Mouse (Mus musculus): ENCODE results near the gene Ppp1r14c. TPM values are rescaled to one million over a fixed set of nuclear protein-coding genes. Genes with fewer than 3 reads are reported as not detected.

Gene Ppp1r14c
- polyA plus RNA-seq, 1 experiment, result 13.4 TPM

- no peak overlapping the region for H3K4me3 ChIP-seq (replicated peaks; ENCODE audit: insufficient read depth, low read depth, low read length)
- H3K4me1 ChIP-seq (ENCODE audit: control insufficient read depth, insufficient read depth, low read length), result no peaks in the 10 kb centered on the region
- no peak for DNase-seq
- WGBS, result 72% methylated on average over 5 of the region's 5 CpGs
- H3K27ac ChIP-seq (ENCODE audit: insufficient read depth, low read length), result no peak overlapping the region
- TF ChIP-seq POLR2A (IDR thresholded peaks at IDR 0.05; ENCODE audit: borderline replicate concordance, insufficient read depth, low read length) (no peak), CTCF (IDR thresholded peaks at IDR 0.05; ENCODE audit: borderline replicate concordance, insufficient read depth, low read depth, low read length) (no peak)
- no peaks in the 10 kb centered on the region for H3K27me3 ChIP-seq (ENCODE audit: control insufficient read depth, insufficient read depth, low read length)
Observed at GRCm38 (mm10) chr10:3345706-3346105, 20.2 kb upstream of the Ppp1r14c start.

GRCm38 (mm10) chr10:3359531-3359930 is 6.3 kb upstream of the Ppp1r14c start:
- no peak for DNase-seq
- no peak for TF ChIP-seq CTCF (IDR thresholded peaks at IDR 0.05; ENCODE audit: borderline replicate concordance, insufficient read depth, low read depth, low read length)
- TF ChIP-seq POLR2A (IDR thresholded peaks at IDR 0.05; ENCODE audit: borderline replicate concordance, insufficient read depth, low read length), result no peak
- 83% methylated on average over 1 of the region's 1 CpGs for WGBS
- Histone ChIP-seq H3K27me3 (ENCODE audit: control insufficient read depth, insufficient read depth, low read length) (no peaks in the 10 kb centered on the region), H3K4me1 (ENCODE audit: control insufficient read depth, insufficient read depth, low read length) (no peaks in the 10 kb centered on the region), H3K27ac (ENCODE audit: insufficient read depth, low read length) (no peak overlapping the region), H3K4me3 (replicated peaks; ENCODE audit: insufficient read depth, low read depth, low read length) (no peak overlapping the region)

GRCm38 (mm10) chr10:3365671-3366035 is 204 bp upstream of the Ppp1r14c start:
- no peak overlapping the region for H3K27ac ChIP-seq (ENCODE audit: insufficient read depth, low read length)
- WGBS, result 25% methylated on average over 5 of the region's 5 CpGs
- H3K27me3 ChIP-seq (ENCODE audit: control insufficient read depth, insufficient read depth, low read length), result no peaks in the 10 kb centered on the region
- no peak for DNase-seq
- peak overlapping the region; percentile 89 for H3K4me3 ChIP-seq (replicated peaks; ENCODE audit: insufficient read depth, low read depth, low read length)
- no peaks in the 10 kb centered on the region for H3K4me1 ChIP-seq (ENCODE audit: control insufficient read depth, insufficient read depth, low read length)
- TF ChIP-seq CTCF (IDR thresholded peaks at IDR 0.05; ENCODE audit: borderline replicate concordance, insufficient read depth, low read depth, low read length), result no peak
- no peak for TF ChIP-seq POLR2A (IDR thresholded peaks at IDR 0.05; ENCODE audit: borderline replicate concordance, insufficient read depth, low read length)

- peak overlapping the region; percentile 89 for H3K4me3 ChIP-seq (replicated peaks; ENCODE audit: insufficient read depth, low read depth, low read length)
- peak in 1 of 2 experiments; percentile 42 for DNase-seq
- H3K27ac ChIP-seq (ENCODE audit: insufficient read depth, low read length), result peak overlapping the region; percentile 32
- WGBS, result under 1% methylated on average over 25 of the region's 26 CpGs
- TF ChIP-seq CTCF (IDR thresholded peaks at IDR 0.05; ENCODE audit: borderline replicate concordance, insufficient read depth, low read depth, low read length) (no peak), POLR2A (IDR thresholded peaks at IDR 0.05; ENCODE audit: borderline replicate concordance, insufficient read depth, low read length) (no peak)
- H3K4me1 ChIP-seq (ENCODE audit: control insufficient read depth, insufficient read depth, low read length), result no peaks in the 10 kb centered on the region
- H3K27me3 ChIP-seq (ENCODE audit: control insufficient read depth, insufficient read depth, low read length), result no peaks in the 10 kb centered on the region
Observed at GRCm38 (mm10) chr10:3366870-3367431, 1.1 kb downstream of the Ppp1r14c start.

- Histone ChIP-seq H3K4me1 (ENCODE audit: control insufficient read depth, insufficient read depth, low read length) (no peaks in the 10 kb centered on the region), H3K27me3 (ENCODE audit: control insufficient read depth, insufficient read depth, low read length) (no peaks in the 10 kb centered on the region), H3K4me3 (replicated peaks; ENCODE audit: insufficient read depth, low read depth, low read length) (peak overlapping the region; percentile 89), H3K27ac (ENCODE audit: insufficient read depth, low read length) (no peak overlapping the region)
- no peak for DNase-seq
- TF ChIP-seq POLR2A (IDR thresholded peaks at IDR 0.05; ENCODE audit: borderline replicate concordance, insufficient read depth, low read length) (no peak), CTCF (IDR thresholded peaks at IDR 0.05; ENCODE audit: borderline replicate concordance, insufficient read depth, low read depth, low read length) (no peak)
- 7% methylated on average over 11 of the region's 11 CpGs for WGBS
Observed at GRCm38 (mm10) chr10:3367440-3367839, 1.6 kb downstream of the Ppp1r14c start.

GRCm38 (mm10) chr10:3383176-3383575 is 17.3 kb downstream of the Ppp1r14c start:
- no peak for DNase-seq
- no peak for TF ChIP-seq CTCF (IDR thresholded peaks at IDR 0.05; ENCODE audit: borderline replicate concordance, insufficient read depth, low read depth, low read length)
- TF ChIP-seq POLR2A (IDR thresholded peaks at IDR 0.05; ENCODE audit: borderline replicate concordance, insufficient read depth, low read length), result no peak
- Histone ChIP-seq H3K4me1 (ENCODE audit: control insufficient read depth, insufficient read depth, low read length) (no peaks in the 10 kb centered on the region), H3K27ac (ENCODE audit: insufficient read depth, low read length) (no peak overlapping the region), H3K27me3 (ENCODE audit: control insufficient read depth, insufficient read depth, low read length) (no peaks in the 10 kb centered on the region), H3K4me3 (replicated peaks; ENCODE audit: insufficient read depth, low read depth, low read length) (no peak overlapping the region)
- WGBS, result 42% methylated on average over 3 of the region's 3 CpGs

- WGBS, result 62% methylated on average over 4 of the region's 4 CpGs
- H3K4me3 ChIP-seq (replicated peaks; ENCODE audit: insufficient read depth, low read depth, low read length), result no peak overlapping the region
- no peaks in the 10 kb centered on the region for H3K27me3 ChIP-seq (ENCODE audit: control insufficient read depth, insufficient read depth, low read length)
- DNase-seq, result no peak
- no peak overlapping the region for H3K27ac ChIP-seq (ENCODE audit: insufficient read depth, low read length)
- TF ChIP-seq CTCF (IDR thresholded peaks at IDR 0.05; ENCODE audit: borderline replicate concordance, insufficient read depth, low read depth, low read length), result no peak
- no peak for TF ChIP-seq POLR2A (IDR thresholded peaks at IDR 0.05; ENCODE audit: borderline replicate concordance, insufficient read depth, low read length)
- peaks cover 24% of the 10 kb centered on the region for H3K4me1 ChIP-seq (ENCODE audit: control insufficient read depth, insufficient read depth, low read length)
Observed at GRCm38 (mm10) chr10:3392251-3392650, 26.4 kb downstream of the Ppp1r14c start.

GRCm38 (mm10) chr10:3393548-3393947 is 27.7 kb downstream of the Ppp1r14c start:
- TF ChIP-seq CTCF (IDR thresholded peaks at IDR 0.05; ENCODE audit: borderline replicate concordance, insufficient read depth, low read depth, low read length) (no peak), POLR2A (IDR thresholded peaks at IDR 0.05; ENCODE audit: borderline replicate concordance, insufficient read depth, low read length) (no peak)
- no peak for DNase-seq
- H3K27ac ChIP-seq (ENCODE audit: insufficient read depth, low read length), result no peak overlapping the region
- 86% methylated on average over 4 of the region's 4 CpGs for WGBS
- H3K27me3 ChIP-seq (ENCODE audit: control insufficient read depth, insufficient read depth, low read length), result no peaks in the 10 kb centered on the region
- H3K4me3 ChIP-seq (replicated peaks; ENCODE audit: insufficient read depth, low read depth, low read length), result no peak overlapping the region
- peaks cover 24% of the 10 kb centered on the region for H3K4me1 ChIP-seq (ENCODE audit: control insufficient read depth, insufficient read depth, low read length)
